Mouse (Mus musculus) adrenal gland, adult (tissue): ENCODE measurements at regions not wholly inside any gene's neighbourhood (a gene's known extent, or its start where the extent isn't known, plus 50 kb on each side); places are given as distances from the start of the nearest gene placed in this dataset.

Experiments
- DNase-seq, 2 experiments: peaks; one replicate each; pipeline ENCODE4 v3.0.0; 2022 to 2023; ENCODE audit warnings: low spot score in 1 of 2; ENCODE audit not compliant: inconsistent age in 2 of 2

GRCm38 (mm10) chr6:102005627-102006026 lies 567.3 kb downstream of the Cntn3 start:
- no peak for DNase-seq

DNA sequence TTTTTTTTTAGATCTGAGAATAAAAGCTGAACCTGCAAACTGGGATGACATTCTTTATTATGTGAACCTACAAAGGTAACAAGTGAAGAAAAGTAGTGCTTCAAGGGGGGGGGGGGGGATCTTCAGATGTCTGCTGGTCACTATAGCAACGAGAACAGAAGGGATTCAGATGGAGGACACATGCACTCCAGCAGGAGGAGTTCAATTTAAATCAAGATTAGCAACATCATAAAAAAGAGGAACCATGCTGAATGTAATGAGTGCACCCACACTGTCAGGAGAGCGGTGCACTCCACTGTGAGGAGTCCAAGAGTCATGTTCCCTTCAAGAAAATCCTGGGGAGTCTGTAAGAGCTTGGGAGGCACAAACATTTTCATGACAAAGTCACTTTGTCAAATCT lies 574.7 kb downstream of the Cntn3 start:
- DNase-seq = no peak

GRCm38 (mm10) chr6:101997629-101998028 lies 575.3 kb downstream of the Cntn3 start:
- DNase-seq = no peak

GRCm38 (mm10) chr6:101992815-101993214 lies 580.1 kb downstream of the Cntn3 start:
- no peak for DNase-seq

DNA sequence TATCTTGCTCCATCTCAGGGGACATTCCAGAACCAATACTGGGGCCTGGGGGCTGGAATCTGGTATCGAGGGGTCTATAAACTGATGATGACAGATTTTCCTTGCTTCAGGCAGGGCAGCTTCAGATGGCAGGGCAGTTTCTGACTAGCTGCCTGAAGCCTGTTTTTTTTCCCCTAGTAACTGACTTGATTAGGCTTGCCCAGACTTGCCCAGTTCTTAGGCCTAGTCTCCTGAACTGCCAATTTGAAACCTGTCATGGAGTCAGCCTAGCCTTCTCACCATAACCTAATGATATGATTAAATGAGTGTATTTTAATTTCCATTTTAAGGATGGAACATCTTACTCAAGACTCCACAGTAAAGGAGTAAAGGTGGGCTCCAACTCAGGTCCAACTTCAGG lies 591.2 kb downstream of the Cntn3 start:
- no peak for DNase-seq

DNA sequence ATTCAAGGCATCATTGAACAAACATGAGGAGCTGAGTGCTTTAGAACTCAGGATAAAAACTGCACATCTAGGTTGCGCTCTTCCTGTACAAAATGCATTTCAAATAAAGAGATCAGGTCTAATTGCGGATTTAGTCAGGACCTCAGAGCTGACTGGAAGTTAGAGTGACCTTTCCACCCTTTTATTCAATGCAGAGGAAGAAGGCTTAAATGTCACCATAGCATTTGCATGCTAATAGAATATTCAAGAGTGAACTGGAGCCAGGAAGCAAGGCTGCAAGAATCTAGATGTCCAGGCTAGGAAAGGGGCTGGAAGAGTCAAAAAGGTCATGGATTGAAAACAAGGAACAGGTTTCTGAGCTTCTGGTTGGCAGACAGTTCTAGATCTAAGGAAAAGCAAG lies 593.7 kb downstream of the Cntn3 start:
- no peak for DNase-seq

GRCm38 (mm10) chr6:101964941-101965340 lies 587.2 kb upstream of the Pdzrn3 start:
- DNase-seq = no peak

DNA sequence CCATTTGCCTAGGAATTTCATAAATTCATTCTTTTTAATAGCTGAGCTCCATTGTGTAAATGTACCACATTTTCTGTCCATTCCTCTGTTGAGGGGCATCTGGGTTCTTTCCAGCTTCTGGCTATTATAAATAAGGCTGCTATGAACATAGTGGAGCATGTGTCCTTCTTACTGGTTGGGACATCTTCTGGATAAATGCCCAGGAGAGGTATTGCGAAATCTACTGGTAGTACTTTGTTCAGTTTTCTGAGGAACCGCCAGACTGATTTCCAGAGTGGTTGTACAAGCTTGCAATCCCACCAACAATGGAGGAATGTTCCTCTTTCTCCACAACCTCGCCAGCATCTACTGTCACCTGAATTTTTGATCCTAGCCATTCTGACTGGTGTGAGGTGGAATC lies 583.8 kb upstream of the Pdzrn3 start:
- peak; percentile 13 to 92 for DNase-seq

DNA sequence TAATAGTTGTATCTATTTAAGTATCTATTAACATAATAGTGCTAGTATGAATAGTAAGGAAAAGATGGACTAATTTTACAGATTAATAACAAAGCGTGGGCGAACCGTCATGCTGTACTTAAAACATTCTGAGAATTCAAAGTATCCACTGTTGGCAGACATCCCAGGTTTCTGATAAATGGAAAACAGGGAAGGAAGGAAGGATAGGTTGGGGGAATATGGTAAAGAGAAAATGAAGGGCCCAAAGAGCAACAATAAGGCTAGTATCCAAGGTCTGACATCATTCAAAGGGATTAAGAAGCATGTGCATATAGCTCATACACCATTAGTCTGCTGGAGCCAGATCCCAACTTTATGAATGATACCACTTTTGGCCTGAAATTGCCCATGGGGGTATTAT lies 572.0 kb upstream of the Pdzrn3 start:
- DNase-seq = peak in 1 of 2 experiments; percentile 45

DNA sequence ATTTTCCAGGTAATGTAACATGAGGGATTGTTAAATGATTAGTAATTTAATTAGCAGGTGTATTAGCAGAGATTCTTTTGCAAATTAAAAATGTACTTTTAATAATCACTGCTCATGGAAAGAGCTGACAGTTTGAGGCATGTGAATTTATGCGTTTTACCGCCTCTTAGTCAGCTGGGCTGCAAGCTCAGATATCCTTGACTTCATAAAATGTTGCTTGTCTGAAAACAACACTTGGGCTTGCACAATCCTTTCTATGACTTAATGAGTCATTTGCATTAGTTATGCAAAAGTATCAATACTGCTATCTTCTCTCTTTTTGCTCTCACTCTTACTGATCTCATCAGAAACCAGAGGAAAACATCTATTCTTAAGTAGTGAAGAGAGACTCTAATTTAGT lies 571.3 kb upstream of the Pdzrn3 start:
- peak in 1 of 2 experiments; percentile 60 for DNase-seq

- no peak for DNase-seq
These were observed 562.7 kb upstream of the Pdzrn3 start for GRCm38 (mm10) chr6:101940266-101940866.

DNA sequence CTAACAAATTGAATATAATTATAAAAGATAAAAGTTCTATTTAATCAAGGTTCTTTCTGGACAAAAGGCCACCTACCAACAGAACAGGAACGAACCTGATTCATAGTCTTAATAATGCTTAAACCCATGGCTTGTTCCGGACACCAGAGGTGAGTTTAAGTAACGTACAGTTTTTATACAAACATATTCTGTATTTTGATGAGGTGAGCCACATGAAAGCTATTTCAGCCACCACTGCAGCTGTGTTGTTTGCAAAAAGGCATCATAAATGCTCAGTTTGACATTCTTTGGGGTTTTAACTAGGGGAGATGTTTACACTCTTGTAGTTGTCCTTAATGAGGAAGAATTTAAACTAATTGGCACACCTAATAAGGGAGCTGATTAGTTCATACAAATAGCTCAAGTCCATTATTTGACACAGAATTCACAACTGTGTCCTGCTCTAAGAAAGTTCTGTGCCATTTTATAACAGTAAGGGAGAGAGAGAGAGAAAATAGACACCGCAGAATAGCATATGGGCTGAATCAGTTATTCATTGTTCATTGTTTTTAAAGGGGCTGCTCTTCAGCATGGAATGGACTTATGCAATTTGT lies 560.8 kb upstream of the Pdzrn3 start:
- no peak for DNase-seq

- DNase-seq = no peak
These were observed 560.0 kb upstream of the Pdzrn3 start for GRCm38 (mm10) chr6:101937467-101938392.

DNA sequence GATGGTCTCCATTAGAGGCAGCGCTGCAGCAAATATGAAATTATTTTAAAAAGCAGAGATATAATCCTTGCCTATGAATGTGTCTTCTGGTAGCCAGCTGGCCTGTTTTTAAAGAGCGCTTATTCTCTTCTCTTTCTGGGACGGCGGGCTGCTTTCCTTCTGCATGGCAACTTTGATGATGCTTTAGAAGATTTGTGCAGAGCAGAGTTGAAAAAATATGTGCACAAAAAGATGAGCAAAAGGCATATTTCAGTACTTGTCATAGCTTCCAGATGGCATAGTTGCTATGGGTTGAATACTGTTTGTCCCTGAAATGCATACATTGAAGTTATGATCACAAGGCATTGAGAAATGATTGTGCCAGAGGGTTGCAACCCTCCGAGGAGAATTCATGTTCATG lies 554.1 kb upstream of the Pdzrn3 start:
- no peak for DNase-seq

DNA sequence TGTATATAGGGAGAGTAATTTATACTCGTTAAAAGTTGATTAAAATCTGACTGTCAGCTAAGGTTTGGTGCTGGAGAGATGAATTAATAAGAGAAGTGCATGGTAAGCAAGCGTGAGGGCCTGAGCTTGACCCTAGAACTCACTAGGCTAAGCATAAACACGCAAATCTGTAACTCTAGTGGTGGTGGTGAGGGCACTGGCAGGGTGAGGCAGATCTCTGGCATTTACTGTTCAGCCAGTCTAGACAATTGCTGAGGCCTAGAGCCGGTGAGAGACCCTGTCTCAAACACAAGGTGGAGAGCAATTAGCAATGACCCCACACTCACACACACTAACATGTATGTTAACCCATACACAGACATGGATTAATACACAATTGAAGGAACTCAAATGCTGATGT lies 544.0 kb upstream of the Pdzrn3 start:
- DNase-seq = no peak

GRCm38 (mm10) chr6:101921186-101921585 lies 543.5 kb upstream of the Pdzrn3 start:
- DNase-seq = peak in 1 of 2 experiments; percentile 41

DNA sequence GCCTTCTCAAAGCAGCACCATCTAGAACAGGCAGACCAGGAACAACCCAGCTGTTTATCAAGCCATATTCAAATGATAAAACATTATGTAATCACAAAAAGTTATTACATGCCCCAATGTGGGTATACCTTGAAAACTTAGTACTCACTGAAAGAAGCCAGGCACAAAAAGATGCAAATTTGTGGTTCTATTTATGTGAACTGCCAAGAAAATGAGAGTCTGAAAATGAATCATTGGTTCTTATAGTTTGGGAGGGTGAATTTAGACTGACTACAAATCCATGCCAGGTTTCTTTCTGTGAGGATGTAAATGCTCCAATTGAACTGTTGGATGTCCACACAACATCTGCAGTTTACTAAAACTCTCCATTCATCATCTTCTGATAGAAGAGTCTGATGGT lies 541.2 kb upstream of the Pdzrn3 start:
- no peak for DNase-seq

DNA sequence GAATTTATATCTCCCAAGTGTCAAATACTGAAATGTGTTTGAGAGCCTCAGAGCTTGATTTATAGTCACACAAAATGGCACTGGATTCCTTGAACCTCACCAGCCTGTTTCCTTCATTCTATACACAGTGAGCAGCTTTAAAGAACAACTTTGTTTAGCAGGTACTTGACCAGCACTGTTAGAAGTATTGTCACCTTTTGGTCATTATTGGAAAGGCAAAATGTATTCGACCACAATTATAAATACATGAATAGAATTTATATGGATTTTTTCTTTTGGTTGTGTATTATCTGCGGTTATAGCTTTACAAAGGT lies 527.3 kb upstream of the Pdzrn3 start:
- DNase-seq = no peak

- DNase-seq = no peak
These were observed 526.7 kb upstream of the Pdzrn3 start for GRCm38 (mm10) chr6:101904234-101905028.

GRCm38 (mm10) chr6:101902276-101902675 lies 524.6 kb upstream of the Pdzrn3 start:
- no peak for DNase-seq

DNA sequence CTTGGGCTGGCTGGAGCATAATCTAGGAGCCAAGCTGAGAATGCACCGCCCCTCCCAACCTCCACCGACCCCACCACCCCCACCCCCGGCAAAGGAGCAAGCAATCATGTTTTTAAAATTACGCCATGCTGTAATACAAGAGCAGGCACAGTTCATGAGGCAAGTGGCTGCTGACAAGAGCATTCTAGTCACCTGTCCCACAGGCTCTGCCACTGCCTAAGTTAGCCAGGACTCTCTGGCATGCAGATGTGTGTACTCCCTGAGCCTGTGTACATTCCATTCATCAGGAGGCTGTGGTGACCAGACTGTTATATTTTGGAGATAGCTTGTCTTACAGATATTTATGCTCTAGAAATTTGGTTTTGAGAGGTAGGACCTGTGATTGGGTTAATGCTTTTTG lies 520.8 kb upstream of the Pdzrn3 start:
- no peak for DNase-seq
